Mouse (Mus musculus) bone marrow macrophage, adult 2 months (primary cell): Measurements from ENCODE around the gene Pbx4.

ENCODE experiments used
- CTCF ChIP-seq: IDR thresholded peaks from 2 replicates; pipeline ENCODE4 v1.5.1; 2012; ENCODE audit warnings: low read depth, mild to moderate bottlenecking, low read length, moderate library complexity
- POLR2A ChIP-seq: IDR thresholded peaks from 2 replicates; pipeline ENCODE4 v1.6.1; 2012; ENCODE audit warnings: mild to moderate bottlenecking, low read depth, low read length, borderline replicate concordance

GRCm38 (mm10) chr8:69902163-69903062 lies 70.1 kb downstream of the Pbx4 start, which contains the start of the genes Tssk6, Ndufa13 and Yjefn3:
- TF ChIP-seq POLR2A (no peak), CTCF (no peak)
